Mouse (Mus musculus): ENCODE results near the gene Gad2. TPM values are rescaled to one million over a fixed set of nuclear protein-coding genes. Genes with fewer than 3 reads are reported as not detected.
A peak's percentile ranks its signal among the peaks of the same experiment; 100 is the strongest.
"Not testable (repeated sequence)": the region's sequence is repeated elsewhere in the genome, so short reads cannot be mapped to it uniquely, and the experiment has no call there.

The Gad2 gene
- polyA plus RNA-seq (2015; fragmentation: Nextera tagmentation; extraction: Ambion mirVana) = 0.17 and 0.18 TPM in 2 replicates

GRCm38 (mm10) chr2:22621828-22622731 is at the start of gene Gad2:
TSS of gene Gad2 (plus strand) at chr2:22622205.
- H3K4me3 ChIP-seq (replicated peaks) = peak within 1 kb of the TSS; percentile 37
- peak; percentile 66; the same call in 1 of the 2 replicates for ATAC-seq (ENCODE audit: insufficient read depth, low FRiP score, low read depth)
- H3K27me3 ChIP-seq (replicated peaks) = peaks cover 79% of the 10 kb centered on the region
- H3K4me1 ChIP-seq = peaks cover 15% of the 10 kb centered on the region
- H3K4me2 ChIP-seq = peak within 1 kb of the TSS; percentile 66
- no peak within 1 kb of the TSS for H3K27ac ChIP-seq
- no peak within 1 kb of the TSS for H3K9ac ChIP-seq
- no peaks in the 10 kb centered on the region for H3K36me3 ChIP-seq
- H3K9me3 ChIP-seq = no peaks in the 10 kb centered on the region
- 1% methylated on average over 55 of the region's 55 CpGs for WGBS

GRCm38 (mm10) chr2:22587469-22588169 is 34.4 kb upstream of the Gad2 start:
- WGBS = 78% methylated on average over 14 of the region's 14 CpGs

GRCm38 (mm10) chr2:22588170-22588541 is 33.8 kb upstream of the Gad2 start:
- H3K9me3 ChIP-seq; H3K4me2 ChIP-seq; H3K4me1 ChIP-seq; H3K4me3 ChIP-seq (replicated peaks); H3K36me3 ChIP-seq; H3K9ac ChIP-seq; H3K27ac ChIP-seq; H3K27me3 ChIP-seq (replicated peaks): not testable (repeated sequence)
- WGBS = 83% methylated on average over 5 of the region's 5 CpGs
- peak; percentile 34 for ATAC-seq (ENCODE audit: insufficient read depth, low FRiP score, low read depth)

More at GRCm38 (mm10) chr2:22587469-22588169, 34.4 kb upstream of the Gad2 start:
- H3K36me3 ChIP-seq; H3K4me3 ChIP-seq (replicated peaks); H3K27ac ChIP-seq; H3K4me1 ChIP-seq; H3K9me3 ChIP-seq; H3K4me2 ChIP-seq; H3K9ac ChIP-seq; H3K27me3 ChIP-seq (replicated peaks): not testable (repeated sequence)
- ATAC-seq (ENCODE audit: insufficient read depth, low FRiP score, low read depth) = peak; percentile 80

- 65% methylated on average over 12 of the region's 12 CpGs for WGBS
These were observed 33.2 kb upstream of the Gad2 start for GRCm38 (mm10) chr2:22588673-22589381.

GRCm38 (mm10) chr2:22589382-22590205 is 32.4 kb upstream of the Gad2 start:
- H3K36me3 ChIP-seq; H3K4me2 ChIP-seq; H3K9ac ChIP-seq; H3K9me3 ChIP-seq; H3K27me3 ChIP-seq (replicated peaks); H3K27ac ChIP-seq; H3K4me3 ChIP-seq (replicated peaks); H3K4me1 ChIP-seq: not testable (repeated sequence)
- 84% methylated on average over 17 of the region's 17 CpGs for WGBS
- ATAC-seq (ENCODE audit: insufficient read depth, low FRiP score, low read depth) = peak; percentile 87

More at GRCm38 (mm10) chr2:22588673-22589381, 33.2 kb upstream of the Gad2 start:
- H3K36me3 ChIP-seq; H3K9me3 ChIP-seq; H3K9ac ChIP-seq; H3K4me1 ChIP-seq; H3K27ac ChIP-seq; H3K27me3 ChIP-seq (replicated peaks); H3K4me3 ChIP-seq (replicated peaks); H3K4me2 ChIP-seq: not testable (repeated sequence)
- ATAC-seq (ENCODE audit: insufficient read depth, low FRiP score, low read depth) = peak; percentile 91

- Histone ChIP-seq H3K27me3 (replicated peaks) (no peaks in the 10 kb centered on the region), H3K36me3 (no peaks in the 10 kb centered on the region), H3K9ac (no peak overlapping the region), H3K27ac (no peak overlapping the region), H3K9me3 (no peaks in the 10 kb centered on the region), H3K4me3 (replicated peaks) (no peak overlapping the region), H3K4me1 (no peaks in the 10 kb centered on the region), H3K4me2 (no peak overlapping the region)
- ATAC-seq (ENCODE audit: insufficient read depth, low FRiP score, low read depth) = no peak
These were observed 31.9 kb upstream of the Gad2 start for GRCm38 (mm10) chr2:22590206-22590490.

- no peak overlapping the region for H3K27ac ChIP-seq
- H3K9ac ChIP-seq = no peak overlapping the region
- no peaks in the 10 kb centered on the region for H3K9me3 ChIP-seq
- peaks cover 55% of the 10 kb centered on the region for H3K27me3 ChIP-seq (replicated peaks)
- no peak overlapping the region for H3K4me2 ChIP-seq
- H3K4me1 ChIP-seq = peaks cover 11% of the 10 kb centered on the region
- WGBS = 3% methylated on average over 9 of the region's 9 CpGs
- H3K36me3 ChIP-seq = no peaks in the 10 kb centered on the region
- ATAC-seq (ENCODE audit: insufficient read depth, low FRiP score, low read depth) = no peak
- H3K4me3 ChIP-seq (replicated peaks) = no peak overlapping the region
These were observed 4.1 kb upstream of the Gad2 start for GRCm38 (mm10) chr2:22617951-22618350.

GRCm38 (mm10) chr2:22619416-22619815 is 2.6 kb upstream of the Gad2 start:
- ATAC-seq (ENCODE audit: insufficient read depth, low FRiP score, low read depth) = no peak
- peaks cover 68% of the 10 kb centered on the region for H3K27me3 ChIP-seq (replicated peaks)
- H3K4me3 ChIP-seq (replicated peaks) = no peak overlapping the region
- peaks cover 15% of the 10 kb centered on the region for H3K4me1 ChIP-seq
- no peaks in the 10 kb centered on the region for H3K36me3 ChIP-seq
- no peak overlapping the region for H3K27ac ChIP-seq
- no peak overlapping the region for H3K4me2 ChIP-seq
- 5% methylated on average over 12 of the region's 12 CpGs for WGBS
- H3K9me3 ChIP-seq = no peaks in the 10 kb centered on the region
- H3K9ac ChIP-seq = no peak overlapping the region

GRCm38 (mm10) chr2:22620030-22620429 is 2.0 kb upstream of the Gad2 start:
- H3K4me1 ChIP-seq = peaks cover 15% of the 10 kb centered on the region
- no peak overlapping the region for H3K9ac ChIP-seq
- WGBS = 2% methylated on average over 6 of the region's 6 CpGs
- no peak overlapping the region for H3K27ac ChIP-seq
- H3K27me3 ChIP-seq (replicated peaks) = peaks cover 72% of the 10 kb centered on the region
- H3K4me3 ChIP-seq (replicated peaks) = no peak overlapping the region
- H3K4me2 ChIP-seq = no peak overlapping the region
- H3K9me3 ChIP-seq = no peaks in the 10 kb centered on the region
- H3K36me3 ChIP-seq = no peaks in the 10 kb centered on the region
- ATAC-seq (ENCODE audit: insufficient read depth, low FRiP score, low read depth) = no peak

GRCm38 (mm10) chr2:22620534-22620933 is 1.5 kb upstream of the Gad2 start:
- Histone ChIP-seq H3K4me1 (peaks cover 15% of the 10 kb centered on the region), H3K9me3 (no peaks in the 10 kb centered on the region), H3K36me3 (no peaks in the 10 kb centered on the region), H3K27me3 (replicated peaks) (peaks cover 77% of the 10 kb centered on the region), H3K9ac (no peak overlapping the region), H3K4me2 (no peak overlapping the region), H3K4me3 (replicated peaks) (no peak overlapping the region), H3K27ac (no peak overlapping the region)
- WGBS = 4% methylated on average over 7 of the region's 7 CpGs
- no peak for ATAC-seq (ENCODE audit: insufficient read depth, low FRiP score, low read depth)

GRCm38 (mm10) chr2:22620978-22621827 is 802 bp upstream of the Gad2 start:
- no peak overlapping the region for H3K9ac ChIP-seq
- peaks cover 79% of the 10 kb centered on the region for H3K27me3 ChIP-seq (replicated peaks)
- no peak for ATAC-seq (ENCODE audit: insufficient read depth, low FRiP score, low read depth)
- WGBS = 4% methylated on average over 20 of the region's 20 CpGs
- no peaks in the 10 kb centered on the region for H3K36me3 ChIP-seq
- H3K4me3 ChIP-seq (replicated peaks) = 0 out of 2 replicates have a peak overlapping the region, but pooled peaks have one; percentile 37
- H3K4me1 ChIP-seq = peaks cover 15% of the 10 kb centered on the region
- peak overlapping the region; percentile 66 for H3K4me2 ChIP-seq
- no peaks in the 10 kb centered on the region for H3K9me3 ChIP-seq
- H3K27ac ChIP-seq = no peak overlapping the region

All from stomach, embryonic 15.5 days (tissue).